Mouse (Mus musculus) hindbrain, embryonic 13.5 days (tissue): ENCODE results near the gene Tbc1d30. TPM values are rescaled to one million over a fixed set of nuclear protein-coding genes. Genes with fewer than 3 reads are reported as not detected.

Experiments used
- ATAC-seq: fragments of 200-750 bp; cut with Nextera tagmentation; 2 replicates; pipeline ENCODE4 v1.8.0; 2017; ENCODE audit warnings: moderate TSS enrichment; ENCODE audit not compliant: low FRiP score
- H3K27ac ChIP-seq: fragments of 300-500 bp; sonication (generic); 2 replicates; pipeline ENCODE4 v1.5.1; 2015; ENCODE audit warnings: inconsistent platforms, mild to moderate bottlenecking, moderate library complexity
- H3K27me3 ChIP-seq: fragments of 300-500 bp; sonication (generic); 2 replicates; pipeline ENCODE4 v1.6.1; 2015; ENCODE audit warnings: mild to moderate bottlenecking, inconsistent platforms
- H3K36me3 ChIP-seq: fragments of 300-500 bp; sonication (generic); 2 replicates; pipeline ENCODE4 v1.6.1; 2015; ENCODE audit warnings: mild to moderate bottlenecking, inconsistent platforms
- H3K4me1 ChIP-seq: fragments of 300-500 bp; sonication (generic); replicated peaks from 2 replicates; pipeline ENCODE4 v1.6.1; 2015; ENCODE audit warnings: inconsistent platforms
- H3K4me2 ChIP-seq: fragments of 300-500 bp; sonication (generic); 2 replicates; pipeline ENCODE4 v1.6.1; 2015; ENCODE audit warnings: inconsistent platforms, mild to moderate bottlenecking, moderate library complexity
- H3K4me3 ChIP-seq: fragments of 300-500 bp; sonication (generic); 2 replicates; pipeline ENCODE4 v1.5.1; 2015; ENCODE audit warnings: mild to moderate bottlenecking, inconsistent platforms
- H3K9ac ChIP-seq: fragments of 300-500 bp; sonication (generic); 2 replicates; pipeline ENCODE4 v1.6.1; 2015; ENCODE audit warnings: mild to moderate bottlenecking, inconsistent platforms
- H3K9me3 ChIP-seq: fragments of 300-500 bp; sonication (generic); 2 replicates; pipeline ENCODE4 v1.6.1; 2016; ENCODE audit warnings: inconsistent platforms
- WGBS: fragments of 180-500 bp; shearing (Covaris S2); methylation state at CpG from one replicate; pipeline ENCODE4 v1.1.7; 2015; 5-methylcytosine and 5-hydroxymethylcytosine counted together
- polyA plus RNA-seq: library from polyadenylated mRNA; unstranded; fragments of >200 nt; fragmentation: Nextera tagmentation; extraction: Ambion mirVana; gene quantifications from 2 replicates; pipeline ENCODE4 v1.2.1, GENCODE M21; 2015

The Tbc1d30 gene
- 12.6 and 13.6 TPM in 2 replicates for polyA plus RNA-seq

- WGBS = 1% methylated on average over 59 of the region's 61 CpGs
- Histone ChIP-seq H3K36me3 (no peaks in the 10 kb centered on the region), H3K27ac (no peak within 1 kb of the TSS), H3K27me3 (peaks cover 48% of the 10 kb centered on the region), H3K4me2 (peak within 1 kb of the TSS; percentile 86), H3K4me3 (peak within 1 kb of the TSS; percentile 52), H3K9ac (peak within 1 kb of the TSS; percentile 68), H3K9me3 (0 out of 2 replicates have a peak, but pooled peaks cover 5% of the 10 kb centered on the region), H3K4me1 (peaks cover 16% of the 10 kb centered on the region)
- ATAC-seq = peak; percentile 57
Measured at GRCm38 (mm10) chr10:121351066-121351581, at the start of gene Tbc1d30. TSS of gene Tbc1d30 (minus strand) at chr10:121351278.

GRCm38 (mm10) chr10:121398599-121398998, 47.5 kb upstream of the Tbc1d30 start:
- Histone ChIP-seq H3K9ac (no peak overlapping the region), H3K27me3 (no peaks in the 10 kb centered on the region), H3K36me3 (peaks cover 42% of the 10 kb centered on the region), H3K4me2 (no peak overlapping the region), H3K4me3 (no peak overlapping the region), H3K9me3 (no peaks in the 10 kb centered on the region), H3K4me1 (no peaks in the 10 kb centered on the region), H3K27ac (no peak overlapping the region)
- ATAC-seq = no peak
- WGBS = 94% methylated on average over 7 of the region's 7 CpGs

GRCm38 (mm10) chr10:121395542-121396176, 44.6 kb upstream of the Tbc1d30 start:
- Histone ChIP-seq H3K36me3 (peaks cover 71% of the 10 kb centered on the region), H3K27me3 (no peaks in the 10 kb centered on the region), H3K4me3 (no peak overlapping the region), H3K9me3 (no peaks in the 10 kb centered on the region), H3K4me2 (no peak overlapping the region), H3K4me1 (no peaks in the 10 kb centered on the region), H3K9ac (no peak overlapping the region), H3K27ac (no peak overlapping the region)
- ATAC-seq = no peak
- WGBS = 87% methylated on average over 20 of the region's 20 CpGs

- Histone ChIP-seq H3K9me3 (no peaks in the 10 kb centered on the region), H3K9ac (no peak overlapping the region), H3K4me1 (no peaks in the 10 kb centered on the region), H3K27ac (no peak overlapping the region), H3K27me3 (no peaks in the 10 kb centered on the region), H3K4me3 (no peak overlapping the region), H3K4me2 (no peak overlapping the region), H3K36me3 (peaks cover 79% of the 10 kb centered on the region)
- ATAC-seq = no peak
- 89% methylated on average over 18 of the region's 18 CpGs for WGBS
Measured at GRCm38 (mm10) chr10:121394789-121395325, 43.8 kb upstream of the Tbc1d30 start.

GRCm38 (mm10) chr10:121394270-121394669, 43.2 kb upstream of the Tbc1d30 start:
- Histone ChIP-seq H3K4me3 (no peak overlapping the region), H3K4me2 (no peak overlapping the region), H3K9ac (no peak overlapping the region), H3K27ac (no peak overlapping the region), H3K4me1 (no peaks in the 10 kb centered on the region), H3K9me3 (no peaks in the 10 kb centered on the region), H3K27me3 (no peaks in the 10 kb centered on the region), H3K36me3 (peaks cover 85% of the 10 kb centered on the region)
- ATAC-seq = no peak
- 75% methylated on average over 6 of the region's 6 CpGs for WGBS

GRCm38 (mm10) chr10:121391901-121392300, 40.8 kb upstream of the Tbc1d30 start:
- Histone ChIP-seq H3K9me3 (no peaks in the 10 kb centered on the region), H3K36me3 (peaks cover 100% of the 10 kb centered on the region), H3K27me3 (no peaks in the 10 kb centered on the region), H3K4me1 (0 out of 2 replicates have a peak, but pooled peaks cover 3% of the 10 kb centered on the region), H3K9ac (no peak overlapping the region), H3K4me3 (no peak overlapping the region), H3K4me2 (no peak overlapping the region), H3K27ac (no peak overlapping the region)
- WGBS = 95% methylated on average over 8 of the region's 8 CpGs
- no peak for ATAC-seq

GRCm38 (mm10) chr10:121390602-121391001, 39.5 kb upstream of the Tbc1d30 start:
- WGBS = 87% methylated on average over 10 of the region's 10 CpGs
- peaks cover 93% of the 10 kb centered on the region for H3K36me3 ChIP-seq
- ATAC-seq = no peak

GRCm38 (mm10) chr10:121386347-121386746, 35.3 kb upstream of the Tbc1d30 start:
- H3K4me3 ChIP-seq = no peak overlapping the region
- no peaks in the 10 kb centered on the region for H3K27me3 ChIP-seq
- no peaks in the 10 kb centered on the region for H3K9me3 ChIP-seq
- H3K9ac ChIP-seq = no peak overlapping the region
- peak overlapping the region; percentile 69; the same call in 1 of the 2 replicates for H3K27ac ChIP-seq
- 54% methylated on average over 9 of the region's 9 CpGs for WGBS
- H3K4me1 ChIP-seq = 0 out of 2 replicates have a peak, but pooled peaks cover 9% of the 10 kb centered on the region
- H3K4me2 ChIP-seq = no peak overlapping the region
- no peak for ATAC-seq
- peaks cover 93% of the 10 kb centered on the region for H3K36me3 ChIP-seq

More at GRCm38 (mm10) chr10:121390602-121391001, 39.5 kb upstream of the Tbc1d30 start:
- 0 out of 2 replicates have a peak, but pooled peaks cover 9% of the 10 kb centered on the region for H3K4me1 ChIP-seq
- H3K9ac ChIP-seq = no peak overlapping the region
- no peaks in the 10 kb centered on the region for H3K9me3 ChIP-seq
- no peak overlapping the region for H3K27ac ChIP-seq
- H3K27me3 ChIP-seq = no peaks in the 10 kb centered on the region
- no peak overlapping the region for H3K4me3 ChIP-seq
- H3K4me2 ChIP-seq = no peak overlapping the region

- 0 out of 2 replicates have a peak overlapping the region, but pooled peaks have one; percentile 69 for H3K27ac ChIP-seq
- no peak overlapping the region for H3K4me3 ChIP-seq
- H3K27me3 ChIP-seq = no peaks in the 10 kb centered on the region
- peaks cover 93% of the 10 kb centered on the region for H3K36me3 ChIP-seq
- H3K9me3 ChIP-seq = no peaks in the 10 kb centered on the region
- H3K9ac ChIP-seq = no peak overlapping the region
- H3K4me1 ChIP-seq = 0 out of 2 replicates have a peak, but pooled peaks cover 9% of the 10 kb centered on the region
- no peak overlapping the region for H3K4me2 ChIP-seq
- WGBS = 95% methylated on average over 6 of the region's 6 CpGs
- no peak for ATAC-seq
Measured at GRCm38 (mm10) chr10:121385695-121386094, 34.6 kb upstream of the Tbc1d30 start.

- Histone ChIP-seq H3K4me3 (no peak overlapping the region), H3K27me3 (no peaks in the 10 kb centered on the region), H3K9ac (no peak overlapping the region), H3K4me2 (no peak overlapping the region), H3K27ac (no peak overlapping the region), H3K36me3 (peaks cover 92% of the 10 kb centered on the region), H3K4me1 (0 out of 2 replicates have a peak, but pooled peaks cover 9% of the 10 kb centered on the region), H3K9me3 (no peaks in the 10 kb centered on the region)
- 94% methylated on average over 13 of the region's 13 CpGs for WGBS
- no peak for ATAC-seq
Measured at GRCm38 (mm10) chr10:121384710-121385109, 33.6 kb upstream of the Tbc1d30 start.

- H3K36me3 ChIP-seq = peaks cover 96% of the 10 kb centered on the region
- 93% methylated on average over 18 of the region's 18 CpGs for WGBS
- no peak overlapping the region for H3K4me2 ChIP-seq
- H3K9ac ChIP-seq = no peak overlapping the region
- ATAC-seq = no peak
- no peak overlapping the region for H3K27ac ChIP-seq
- no peaks in the 10 kb centered on the region for H3K27me3 ChIP-seq
- H3K4me1 ChIP-seq = 0 out of 2 replicates have a peak, but pooled peaks cover 1% of the 10 kb centered on the region
- H3K9me3 ChIP-seq = no peaks in the 10 kb centered on the region
- no peak overlapping the region for H3K4me3 ChIP-seq
Measured at GRCm38 (mm10) chr10:121381280-121381679, 30.2 kb upstream of the Tbc1d30 start.

- no peaks in the 10 kb centered on the region for H3K9me3 ChIP-seq
- no peaks in the 10 kb centered on the region for H3K4me1 ChIP-seq
- peaks cover 96% of the 10 kb centered on the region for H3K36me3 ChIP-seq
- no peak overlapping the region for H3K4me3 ChIP-seq
- no peaks in the 10 kb centered on the region for H3K27me3 ChIP-seq
- no peak overlapping the region for H3K4me2 ChIP-seq
- no peak overlapping the region for H3K9ac ChIP-seq
- H3K27ac ChIP-seq = no peak overlapping the region
- no peak for ATAC-seq
- WGBS = 97% methylated on average over 3 of the region's 3 CpGs
Measured at GRCm38 (mm10) chr10:121379387-121379786, 28.3 kb upstream of the Tbc1d30 start.
